Mouse (Mus musculus): Measurements from ENCODE around the gene Mapkap1. TPM values are rescaled to one million over a fixed set of nuclear protein-coding genes. Genes with fewer than 3 reads are reported as not detected.
A peak's percentile ranks its signal among the peaks of the same experiment; 100 is the strongest.
"Not testable (repeated sequence)": the region's sequence is repeated elsewhere in the genome, so short reads cannot be mapped to it uniquely, and the experiment has no call there.

Gene Mapkap1
- polyA plus RNA-seq, 1 experiment from 2014 or later = 75.8 TPM

DNA sequence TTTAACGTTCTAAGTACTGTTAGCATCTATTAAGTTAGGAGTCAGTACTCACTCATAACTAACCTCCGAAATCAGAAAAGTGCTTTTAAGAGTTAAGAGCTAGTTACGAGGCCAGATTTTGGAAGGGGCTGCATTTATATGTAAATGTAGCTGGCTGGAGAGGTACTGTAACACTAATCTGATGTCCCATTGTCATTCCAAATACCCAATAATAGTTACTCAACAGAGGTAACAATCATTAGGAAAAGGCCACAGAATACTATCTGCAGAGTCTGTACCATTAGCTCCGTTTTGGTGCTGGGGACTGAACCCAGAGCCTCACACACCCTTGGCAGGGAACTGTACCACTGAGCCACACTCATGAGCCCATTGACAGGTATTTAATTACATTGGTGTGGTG lies 7.0 kb upstream of the Mapkap1 start:
- peak; percentile 51 for DNase-seq (ENCODE audit: low spot score)
- no peaks in the 10 kb centered on the region for H3K36me3 ChIP-seq
- no peak overlapping the region for H3K27ac ChIP-seq
- H3K9me3 ChIP-seq = no peaks in the 10 kb centered on the region
- no peak overlapping the region for H3K4me3 ChIP-seq
- H3K27me3 ChIP-seq (ENCODE audit: insufficient read depth, poor library complexity, severe bottlenecking) = no peaks in the 10 kb centered on the region
- 55% methylated on average over 4 of the region's 4 CpGs for WGBS
- no peaks in the 10 kb centered on the region for H3K4me1 ChIP-seq

DNA sequence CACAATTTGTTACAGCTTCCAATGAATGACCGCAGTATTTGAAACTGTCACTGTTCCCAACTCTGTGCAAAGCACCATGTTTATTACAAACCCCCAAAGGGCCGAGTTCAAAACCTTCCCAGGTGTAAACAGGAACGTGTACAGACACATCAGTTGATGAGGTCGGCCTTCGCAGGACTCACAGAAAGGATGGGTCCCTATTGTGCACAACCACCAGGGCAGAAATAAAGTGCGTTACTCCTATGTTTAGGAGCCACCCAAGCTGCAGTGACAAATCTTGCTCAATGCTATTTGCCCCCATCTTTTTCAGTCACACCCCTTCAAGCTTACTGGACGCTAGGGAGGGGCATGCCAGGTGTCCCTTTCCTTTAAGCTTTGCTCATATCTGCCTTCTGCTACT lies 1.0 kb downstream of the Mapkap1 start:
- Histone ChIP-seq H3K4me1 (peaks cover 12% of the 10 kb centered on the region; the same call in 1 of the 2 replicates), H3K27me3 (ENCODE audit: insufficient read depth, poor library complexity, severe bottlenecking) (no peaks in the 10 kb centered on the region), H3K27ac (peak overlapping the region; percentile 92; the same call in 1 of the 2 replicates), H3K9me3 (no peaks in the 10 kb centered on the region), H3K36me3 (no peaks in the 10 kb centered on the region), H3K4me3 (peak overlapping the region; percentile 98)
- 48% methylated on average over 7 of the region's 7 CpGs for WGBS
- no peak for DNase-seq (ENCODE audit: low spot score)

DNA sequence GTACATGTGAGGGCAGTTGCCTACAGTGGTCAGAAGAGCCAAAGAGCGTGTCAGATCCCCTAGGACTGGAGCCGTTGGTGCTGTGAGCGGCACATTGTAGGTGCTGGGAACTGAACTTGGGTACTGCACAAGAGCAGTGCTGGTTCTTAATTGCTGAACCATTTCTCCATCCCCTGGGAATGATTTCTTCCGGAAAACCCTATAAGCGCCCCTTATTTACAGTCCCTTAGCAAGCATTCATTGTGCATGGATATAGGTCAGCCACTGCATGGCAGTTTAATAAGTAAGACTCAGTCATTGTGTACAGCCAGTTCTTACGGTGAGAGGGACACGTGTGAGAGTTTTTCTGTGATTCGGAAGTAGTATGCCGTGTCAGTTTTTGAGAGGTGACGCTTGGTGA lies 1.8 kb downstream of the Mapkap1 start:
- Histone ChIP-seq H3K27ac (no peak overlapping the region), H3K4me3 (no peak overlapping the region), H3K27me3 (ENCODE audit: insufficient read depth, poor library complexity, severe bottlenecking) (no peaks in the 10 kb centered on the region), H3K36me3 (no peaks in the 10 kb centered on the region), H3K4me1 (peaks cover 12% of the 10 kb centered on the region; the same call in 1 of the 2 replicates), H3K9me3 (no peaks in the 10 kb centered on the region)
- 93% methylated on average over 10 of the region's 10 CpGs for WGBS
- no peak for DNase-seq (ENCODE audit: low spot score)

DNA sequence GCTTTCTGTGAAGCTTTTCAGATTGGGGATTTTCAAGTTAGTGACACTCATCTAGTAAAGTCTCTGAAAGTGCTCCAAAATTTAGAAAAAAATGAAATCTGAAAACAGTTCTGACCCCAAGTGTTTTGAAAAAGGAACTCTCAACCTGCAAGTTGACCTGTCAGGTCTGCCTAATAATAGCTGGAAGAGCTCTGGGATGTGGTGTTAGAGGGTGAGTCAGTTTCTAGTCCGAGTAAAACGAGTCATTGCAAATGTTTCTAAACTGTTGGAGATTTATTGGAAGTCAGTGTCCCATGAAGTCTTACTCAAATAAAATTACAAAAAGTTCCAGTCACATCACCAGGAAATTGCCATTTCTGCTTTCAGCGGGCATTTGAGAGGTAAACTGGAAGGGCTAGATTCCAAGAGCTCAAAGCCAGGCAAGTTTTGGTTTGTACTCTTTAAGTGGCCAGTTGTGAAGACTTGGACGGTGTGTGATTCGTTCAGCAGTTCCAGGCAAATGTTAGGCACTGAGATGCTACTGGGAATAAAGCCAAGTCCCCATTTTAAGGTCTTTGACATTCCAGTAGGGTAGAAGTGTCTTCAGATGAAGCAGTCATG lies 3.3 kb downstream of the Mapkap1 start:
- Histone ChIP-seq H3K27me3 (ENCODE audit: insufficient read depth, poor library complexity, severe bottlenecking) (no peaks in the 10 kb centered on the region), H3K4me3 (no peak overlapping the region), H3K36me3 (no peaks in the 10 kb centered on the region), H3K9me3 (no peaks in the 10 kb centered on the region), H3K27ac (no peak overlapping the region), H3K4me1 (peaks cover 12% of the 10 kb centered on the region; the same call in 1 of the 2 replicates)
- no peak for DNase-seq (ENCODE audit: low spot score)
- 80% methylated on average over 5 of the region's 5 CpGs for WGBS

DNA sequence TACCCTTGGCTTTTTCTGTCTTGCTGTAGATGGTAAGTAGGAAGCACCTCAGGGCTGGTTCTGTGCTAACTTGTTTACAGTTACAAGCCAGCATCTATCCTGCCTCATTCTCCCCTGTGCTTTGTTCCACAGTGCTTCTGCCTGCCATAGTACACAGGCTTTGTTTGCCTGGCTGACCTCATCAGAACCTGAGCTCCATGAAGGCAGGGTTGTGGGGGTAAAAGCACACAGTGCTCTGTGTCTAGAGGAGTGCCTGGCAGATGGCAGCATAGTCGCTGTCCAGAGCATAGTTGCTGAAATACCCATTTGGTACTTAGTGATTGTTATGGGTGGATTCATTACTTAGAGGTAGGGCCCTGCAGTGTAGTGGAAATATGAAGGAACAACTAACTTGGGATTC lies 13.7 kb downstream of the Mapkap1 start:
- H3K9me3 ChIP-seq = no peaks in the 10 kb centered on the region
- H3K27ac ChIP-seq = no peak overlapping the region
- H3K36me3 ChIP-seq = peaks cover 3% of the 10 kb centered on the region; the same call in 1 of the 2 replicates
- WGBS = 45% methylated on average over 1 of the region's 1 CpGs
- H3K4me3 ChIP-seq = no peak overlapping the region
- no peaks in the 10 kb centered on the region for H3K27me3 ChIP-seq (ENCODE audit: insufficient read depth, poor library complexity, severe bottlenecking)
- no peak for DNase-seq (ENCODE audit: low spot score)
- no peaks in the 10 kb centered on the region for H3K4me1 ChIP-seq

DNA sequence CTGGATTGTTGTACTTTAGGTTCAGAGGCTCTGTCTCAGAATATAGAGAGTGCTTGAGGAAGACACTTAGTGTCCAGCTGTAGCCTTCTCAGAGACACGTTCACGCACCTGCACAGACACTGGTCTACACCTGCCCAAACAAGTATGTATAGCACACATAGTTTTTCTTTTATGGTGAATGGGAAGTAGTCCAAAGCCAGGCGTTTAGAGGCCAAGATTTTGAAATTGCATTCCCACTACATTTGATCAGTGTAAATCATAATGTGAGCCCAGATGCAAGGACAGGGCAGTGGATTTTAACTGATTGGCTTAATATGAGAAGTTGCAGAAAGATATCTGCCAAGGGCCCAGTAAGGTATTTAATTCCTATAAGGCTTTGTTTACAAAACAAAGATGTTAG lies 17.6 kb downstream of the Mapkap1 start:
- no peak for DNase-seq (ENCODE audit: low spot score)
- Histone ChIP-seq H3K27me3 (ENCODE audit: insufficient read depth, poor library complexity, severe bottlenecking) (no peaks in the 10 kb centered on the region), H3K4me1 (no peaks in the 10 kb centered on the region), H3K9me3 (no peaks in the 10 kb centered on the region), H3K36me3 (peaks cover 3% of the 10 kb centered on the region; the same call in 1 of the 2 replicates), H3K27ac (no peak overlapping the region), H3K4me3 (no peak overlapping the region)
- WGBS = 89% methylated on average over 3 of the region's 3 CpGs

DNA sequence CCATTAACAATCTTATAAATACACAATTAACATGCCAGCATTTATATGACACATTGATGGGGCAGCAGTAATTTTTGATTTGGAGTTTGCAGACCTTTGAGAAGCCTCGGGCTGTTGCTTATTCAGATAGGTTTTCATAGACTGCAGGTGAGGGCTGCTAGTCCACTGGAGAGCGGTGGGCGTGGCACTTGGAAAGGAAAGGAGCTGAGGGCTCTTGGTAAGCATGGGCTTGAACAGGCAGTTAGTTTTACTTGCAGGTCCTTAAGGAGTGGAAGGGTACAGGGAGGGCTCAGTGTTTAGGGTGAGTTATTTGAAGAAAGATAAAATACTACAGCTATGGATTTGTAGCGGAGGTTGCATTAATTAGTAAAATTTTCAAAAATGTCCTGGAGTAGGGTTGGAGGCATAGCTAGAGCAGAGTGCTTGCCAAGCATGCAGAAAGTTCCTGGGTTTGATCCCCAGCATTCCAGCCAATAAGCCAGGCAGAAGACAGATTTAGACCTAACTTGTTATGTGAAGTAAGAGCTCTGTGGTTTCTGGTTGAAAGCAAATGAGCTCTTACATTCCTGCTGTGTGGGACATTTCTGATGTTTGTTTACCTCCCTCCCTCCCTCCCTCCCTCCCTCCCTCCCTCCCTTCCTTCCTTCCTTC lies 19.1 kb downstream of the Mapkap1 start:
- WGBS = 85% methylated on average over 4 of the region's 4 CpGs
- Histone ChIP-seq H3K36me3 (0 out of 2 replicates have a peak, but pooled peaks cover 3% of the 10 kb centered on the region), H3K27ac (no peak overlapping the region), H3K27me3 (ENCODE audit: insufficient read depth, poor library complexity, severe bottlenecking) (no peaks in the 10 kb centered on the region), H3K4me1 (no peaks in the 10 kb centered on the region), H3K9me3 (no peaks in the 10 kb centered on the region), H3K4me3 (no peak overlapping the region)
- no peak for DNase-seq (ENCODE audit: low spot score)

DNA sequence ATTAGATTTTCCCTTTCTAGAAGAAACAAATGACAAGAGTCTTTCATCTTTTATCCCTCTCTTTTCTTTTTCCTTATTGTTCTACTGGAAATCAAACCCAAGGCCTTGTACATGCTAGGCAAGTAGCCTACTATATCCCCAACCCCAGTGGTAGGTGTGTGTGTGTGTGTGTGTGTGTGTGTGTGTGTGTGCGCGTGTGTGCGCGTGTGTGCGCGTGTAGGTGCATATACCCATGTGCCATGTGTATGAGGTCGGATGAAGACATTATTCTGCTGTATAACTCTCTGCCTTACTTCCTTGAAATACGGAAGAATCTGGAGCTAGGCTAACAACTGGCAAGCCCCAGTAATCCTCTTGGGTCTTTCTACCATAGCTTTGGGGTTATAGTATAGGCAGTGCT lies 24.1 kb downstream of the Mapkap1 start:
- Histone ChIP-seq H3K27me3 (ENCODE audit: insufficient read depth, poor library complexity, severe bottlenecking) (no peaks in the 10 kb centered on the region), H3K9me3 (no peaks in the 10 kb centered on the region), H3K27ac (no peak overlapping the region), H3K4me1 (no peaks in the 10 kb centered on the region), H3K36me3 (peaks cover 7% of the 10 kb centered on the region), H3K4me3 (no peak overlapping the region)
- WGBS = 92% methylated on average over 8 of the region's 8 CpGs
- no peak for DNase-seq (ENCODE audit: low spot score)

DNA sequence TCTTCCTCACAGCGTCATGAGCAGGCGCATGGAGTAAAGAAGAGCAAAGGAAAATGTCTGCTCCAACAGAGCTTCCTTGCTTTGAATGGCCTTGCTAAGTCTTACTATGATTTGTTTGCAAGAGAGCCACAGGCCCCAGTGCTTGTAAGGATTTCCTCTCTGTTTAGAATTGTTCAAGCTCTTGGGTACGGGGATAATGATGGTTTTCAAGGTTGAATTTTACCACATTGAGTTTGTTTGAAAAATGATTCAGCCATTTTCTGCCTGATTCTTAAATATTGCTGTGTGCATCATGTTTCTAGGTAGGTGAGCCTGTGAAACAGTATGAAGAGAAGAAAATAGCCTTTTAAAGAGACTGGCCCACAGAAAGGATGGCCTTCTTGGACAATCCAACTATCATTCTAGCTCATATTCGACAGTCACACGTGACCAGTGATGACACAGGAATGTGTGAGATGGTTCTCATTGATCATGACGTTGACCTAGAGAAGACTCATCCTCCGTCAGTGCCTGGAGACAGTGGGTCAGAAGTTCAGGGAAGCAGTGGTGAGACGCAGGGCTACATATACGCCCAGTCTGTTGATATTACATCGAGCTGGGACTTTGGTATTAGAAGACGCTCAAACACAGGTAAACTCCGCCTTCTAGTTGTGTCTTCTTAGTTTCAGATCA lies 25.3 kb downstream of the Mapkap1 start:
- Histone ChIP-seq H3K27ac (no peak overlapping the region), H3K9me3 (no peaks in the 10 kb centered on the region), H3K4me1 (no peaks in the 10 kb centered on the region), H3K4me3 (no peak overlapping the region), H3K27me3 (ENCODE audit: insufficient read depth, poor library complexity, severe bottlenecking) (no peaks in the 10 kb centered on the region), H3K36me3 (peaks cover 10% of the 10 kb centered on the region)
- 95% methylated on average over 12 of the region's 12 CpGs for WGBS
- DNase-seq (ENCODE audit: low spot score) = no peak

DNA sequence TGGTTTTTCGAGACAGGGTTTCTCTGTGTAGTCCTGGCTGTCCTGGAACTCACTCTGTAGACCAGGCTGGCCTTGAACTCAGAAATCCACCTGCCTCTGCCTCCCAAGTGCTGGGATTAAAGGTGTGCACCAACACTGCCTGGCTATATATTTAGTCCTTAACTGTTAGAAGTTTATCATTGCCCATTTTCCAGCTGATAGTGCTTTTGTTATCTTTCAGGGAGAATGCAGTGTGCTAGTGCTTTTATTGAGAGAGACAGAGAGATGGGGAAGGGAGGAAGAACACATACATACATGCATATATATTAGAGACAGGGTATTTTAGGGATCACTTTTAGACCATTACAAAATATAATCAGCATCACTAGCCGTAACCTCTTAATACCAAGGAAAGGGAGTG lies 26.3 kb downstream of the Mapkap1 start:
- 97% methylated on average over 1 of the region's 2 CpGs for WGBS
- H3K4me1 ChIP-seq; H3K4me3 ChIP-seq; H3K27ac ChIP-seq; DNase-seq (ENCODE audit: low spot score); H3K9me3 ChIP-seq; H3K27me3 ChIP-seq (ENCODE audit: insufficient read depth, poor library complexity, severe bottlenecking): not testable (repeated sequence)
- peaks cover 19% of the 10 kb centered on the region for H3K36me3 ChIP-seq

DNA sequence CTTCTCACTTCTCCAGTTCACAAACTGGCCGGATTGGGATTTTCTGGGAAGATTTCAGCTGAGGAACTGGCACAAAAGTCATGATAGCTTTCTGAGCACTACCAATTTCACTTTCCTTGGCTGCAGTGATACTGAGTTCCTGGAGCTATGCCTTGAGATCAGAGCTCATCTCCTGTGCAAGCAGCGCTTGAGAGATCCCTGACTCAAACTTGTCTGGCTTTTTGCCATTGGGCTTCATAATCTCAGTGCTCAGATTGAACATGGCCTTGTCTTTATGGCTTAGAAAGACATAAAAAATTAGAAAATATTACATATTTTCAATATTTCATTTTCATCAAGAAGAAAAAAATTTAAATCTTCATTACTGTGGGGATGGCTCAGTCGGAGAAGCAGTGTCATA lies 29.8 kb downstream of the Mapkap1 start:
- no peaks in the 10 kb centered on the region for H3K9me3 ChIP-seq
- no peaks in the 10 kb centered on the region for H3K4me1 ChIP-seq
- H3K36me3 ChIP-seq = peaks cover 19% of the 10 kb centered on the region
- no peak overlapping the region for H3K27ac ChIP-seq
- WGBS = 84% methylated on average over 3 of the region's 3 CpGs
- no peak overlapping the region for H3K4me3 ChIP-seq
- H3K27me3 ChIP-seq (ENCODE audit: insufficient read depth, poor library complexity, severe bottlenecking) = no peaks in the 10 kb centered on the region
- no peak for DNase-seq (ENCODE audit: low spot score)

DNA sequence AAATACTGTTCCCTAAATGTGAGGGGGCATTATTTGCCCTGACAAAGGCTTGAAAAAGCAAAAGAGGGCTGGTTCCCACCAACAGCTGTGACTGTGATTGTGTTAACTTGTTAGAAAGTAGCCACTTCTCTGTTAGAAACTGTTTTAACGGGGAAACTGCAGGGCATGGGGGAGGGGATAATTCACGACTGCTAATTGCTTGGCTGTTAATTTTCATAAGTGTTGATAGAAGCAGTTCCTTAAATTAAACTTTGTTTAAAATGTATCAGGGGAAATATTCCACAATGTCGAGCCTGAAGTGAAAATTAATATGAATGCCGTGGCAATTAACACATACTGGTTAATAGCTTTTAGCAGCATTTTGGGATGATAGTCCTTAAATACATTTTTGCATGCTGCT lies 42.2 kb downstream of the Mapkap1 start:
- peaks cover 3% of the 10 kb centered on the region; the same call in 1 of the 2 replicates for H3K4me1 ChIP-seq
- H3K27ac ChIP-seq = no peak overlapping the region
- H3K36me3 ChIP-seq = peaks cover 26% of the 10 kb centered on the region; the same call in 1 of the 2 replicates
- 74% methylated on average over 4 of the region's 4 CpGs for WGBS
- DNase-seq (ENCODE audit: low spot score) = no peak
- no peak overlapping the region for H3K4me3 ChIP-seq
- H3K27me3 ChIP-seq (ENCODE audit: insufficient read depth, poor library complexity, severe bottlenecking) = no peaks in the 10 kb centered on the region
- H3K9me3 ChIP-seq = no peaks in the 10 kb centered on the region

DNA sequence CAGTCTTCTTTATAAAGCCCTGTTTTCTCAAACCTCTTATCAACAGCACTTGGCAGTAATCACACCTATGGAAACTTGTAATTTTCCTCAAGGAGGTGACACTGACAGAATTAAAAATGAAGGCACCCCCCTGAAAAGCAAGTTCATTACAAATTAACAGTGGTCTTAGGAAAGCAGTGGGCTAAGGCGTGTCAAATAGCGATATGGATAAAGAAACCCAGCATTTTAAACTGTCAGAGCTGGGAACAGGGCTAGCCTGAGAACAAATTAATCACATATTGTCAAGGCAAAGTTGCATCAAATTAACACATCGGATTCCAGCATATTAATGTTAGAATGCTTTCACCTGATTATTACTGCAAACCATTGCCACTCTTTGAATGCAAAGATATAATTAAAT lies 55.9 kb downstream of the Mapkap1 start:
- H3K36me3 ChIP-seq = no peaks in the 10 kb centered on the region
- no peaks in the 10 kb centered on the region for H3K9me3 ChIP-seq
- H3K27ac ChIP-seq = no peak overlapping the region
- DNase-seq (ENCODE audit: low spot score) = no peak
- H3K27me3 ChIP-seq (ENCODE audit: insufficient read depth, poor library complexity, severe bottlenecking) = no peaks in the 10 kb centered on the region
- H3K4me1 ChIP-seq = peaks cover 16% of the 10 kb centered on the region
- no peak overlapping the region for H3K4me3 ChIP-seq
- 87% methylated on average over 3 of the region's 3 CpGs for WGBS
